ENCODE assay signal across 9 mouse cellular contexts in genomic region chr12:54192305-54192661, GRCm38 (mm10). TPM values are rescaled to one million over a fixed set of nuclear protein-coding genes. Genes with fewer than 3 reads are reported as not detected.
DNase-seq lines count a peak whose midpoint lies in the region; ATAC-seq lines count a peak whose summit lies in the region.
"Had no signal": no experiment of that assay in that cellular context is flagged by ENCODE, and none has a peak within 500 bp of the region (broad histone marks: within the 10 kb centered on the region; RNA-seq: fewer than 3 reads in every experiment).

No protein-coding gene starts in this region.

- H3K27me3 ChIP-seq in heart, embryonic 15.5 days: no peaks in the 10 kb centered on the region
- H3K27me3 ChIP-seq in embryonic facial prominence, embryonic 12.5 days: no peaks in the 10 kb centered on the region
- no peaks in the 10 kb centered on the region for H3K27me3 ChIP-seq in intestine, embryonic 16.5 days (replicated peaks; ENCODE audit: control insufficient read depth, insufficient read depth, low read length)
- H3K27me3 ChIP-seq in midbrain, embryonic 15.5 days (replicated peaks): 0 out of 2 replicates have a peak, but pooled peaks cover 2% of the 10 kb centered on the region
- H3K27me3 ChIP-seq: CH12.LX had no signal

- peak overlapping the region; percentile 18 for H3K4me3 ChIP-seq in heart, embryonic 15.5 days
- peak overlapping the region; percentile 21 for H3K4me3 ChIP-seq in embryonic facial prominence, embryonic 12.5 days
- peak overlapping the region; percentile 30 for H3K4me3 ChIP-seq in intestine, embryonic 16.5 days (ENCODE audit: low read length)
- H3K4me3 ChIP-seq in midbrain, embryonic 15.5 days: peak overlapping the region; percentile 30

- H3K4me1 ChIP-seq in heart, embryonic 15.5 days (replicated peaks): peaks cover 58% of the 10 kb centered on the region
- peaks cover 43% of the 10 kb centered on the region for H3K4me1 ChIP-seq in embryonic facial prominence, embryonic 12.5 days
- H3K4me1 ChIP-seq in intestine, embryonic 16.5 days (ENCODE audit: control insufficient read depth, insufficient read depth, low read length): peaks cover 66% of the 10 kb centered on the region
- peaks cover 33% of the 10 kb centered on the region for H3K4me1 ChIP-seq in midbrain, embryonic 15.5 days

- H3K9me3 ChIP-seq in heart, embryonic 15.5 days (replicated peaks): no peaks in the 10 kb centered on the region
- H3K9me3 ChIP-seq in embryonic facial prominence, embryonic 12.5 days: 0 out of 2 replicates have a peak, but pooled peaks cover 3% of the 10 kb centered on the region
- no peaks in the 10 kb centered on the region for H3K9me3 ChIP-seq in intestine, embryonic 16.5 days (ENCODE audit: control insufficient read depth, low read length)
- no peaks in the 10 kb centered on the region for H3K9me3 ChIP-seq in midbrain, embryonic 15.5 days

- H3K27ac ChIP-seq in heart, embryonic 15.5 days: peak overlapping the region; percentile 97
- H3K27ac ChIP-seq in embryonic facial prominence, embryonic 12.5 days: peak overlapping the region; percentile 81
- H3K27ac ChIP-seq in intestine, embryonic 16.5 days (ENCODE audit: low read length): peak overlapping the region; percentile 96
- peak overlapping the region; percentile 56; the same call in 1 of the 2 replicates for H3K27ac ChIP-seq in midbrain, embryonic 15.5 days

- H3K4me2 ChIP-seq in heart, embryonic 15.5 days: peak overlapping the region; percentile 53
- peak overlapping the region; percentile 47 for H3K4me2 ChIP-seq in embryonic facial prominence, embryonic 12.5 days (replicated peaks)
- peak overlapping the region; percentile 51 for H3K4me2 ChIP-seq in intestine, embryonic 16.5 days (ENCODE audit: low read depth, low read length)
- H3K4me2 ChIP-seq in midbrain, embryonic 15.5 days: peak overlapping the region; percentile 57

- peak overlapping the region; percentile 43 for H3K9ac ChIP-seq in heart, embryonic 15.5 days
- no peak overlapping the region for H3K9ac ChIP-seq in embryonic facial prominence, embryonic 12.5 days
- peak overlapping the region; percentile 63 for H3K9ac ChIP-seq in intestine, embryonic 16.5 days (ENCODE audit: low read depth, low read length)
- peak overlapping the region; percentile 23 for H3K9ac ChIP-seq in midbrain, embryonic 15.5 days

- 5% methylated on average over 5 of the region's 5 CpGs for WGBS in heart, embryonic 15.5 days
- 2% methylated on average over 5 of the region's 5 CpGs for WGBS in embryonic facial prominence, embryonic 12.5 days
- WGBS in intestine, embryonic 16.5 days: 2% methylated on average over 5 of the region's 5 CpGs
- 2% methylated on average over 5 of the region's 5 CpGs for WGBS in midbrain, embryonic 15.5 days

- ATAC-seq in heart, embryonic 15.5 days (replicated peaks; ENCODE audit: insufficient number of reproducible peaks, insufficient read depth, low FRiP score, low read depth): 0 out of 2 replicates have a peak, but pooled peaks have one; percentile 11
- ATAC-seq in embryonic facial prominence, embryonic 12.5 days (ENCODE audit: insufficient number of reproducible peaks, insufficient read depth, low FRiP score, low TSS enrichment): no peak
- ATAC-seq in intestine, embryonic 16.5 days: peak; percentile 40
- peak; percentile 19; the same call in 1 of the 2 replicates for ATAC-seq in midbrain, embryonic 15.5 days (replicated peaks)

- no peaks in the 10 kb centered on the region for H3K36me3 ChIP-seq in heart, embryonic 15.5 days
- no peaks in the 10 kb centered on the region for H3K36me3 ChIP-seq in embryonic facial prominence, embryonic 12.5 days
- 0 out of 2 replicates have a peak, but pooled peaks cover 3% of the 10 kb centered on the region for H3K36me3 ChIP-seq in intestine, embryonic 16.5 days (ENCODE audit: control insufficient read depth, insufficient read depth, low read length)
- H3K36me3 ChIP-seq in midbrain, embryonic 15.5 days (replicated peaks): no peaks in the 10 kb centered on the region

- no peak for DNase-seq in heart, adult 9 months (ENCODE audit: low spot score in 2 of 2)
- DNase-seq in thymus, postnatal 36 days: no peak
- no peak for DNase-seq in adrenal gland, adult 18-20 months (ENCODE audit: low spot score in 2 of 2)
- DNase-seq in adrenal gland, postnatal 10 days: no peak

RNA-seq across cellular contexts. Expression of gene Egln3, which starts 11.4 kb away (rescaled TPM):
- 21.1 and 22.5 TPM in 2 replicates for polyA plus RNA-seq in heart, embryonic 15.5 days (2015; fragmentation: Nextera tagmentation; extraction: Ambion mirVana)
- 4.2 TPM in 2 replicates for polyA plus RNA-seq in embryonic facial prominence, embryonic 12.5 days (2016; fragmentation: Nextera tagmentation; extraction: Ambion mirVana)
- 69.4 and 73.6 TPM in 2 replicates for polyA plus RNA-seq in intestine, embryonic 16.5 days (2015; fragmentation: Nextera tagmentation; extraction: Ambion mirVana)
- polyA plus RNA-seq in midbrain, embryonic 15.5 days (2015; fragmentation: Nextera tagmentation; extraction: Ambion mirVana): 4.8 and 5.3 TPM in 2 replicates
- total RNA-seq in adrenal gland, adult 18-20 months (2021): 10 to 100 TPM in 1 of 2 experiments, 1 to 10 TPM in 1; 7.8 to 11.4 TPM
- total RNA-seq in adrenal gland, postnatal 10 days (2021): 1 to 10 TPM; 6.1 to 7.3 TPM
